Mouse (Mus musculus) C2C12 (cell line): ENCODE data around the gene Rbm4b.

Experiments used
- CTCF ChIP-seq: IDR thresholded peaks from one replicate; pipeline ENCODE4 v1.5.1; 2011; ENCODE audit not compliant: control insufficient read depth, insufficient read depth, insufficient read length
- USF1 ChIP-seq: IDR thresholded peaks from one replicate; pipeline ENCODE4 v1.6.1; 2011; ENCODE audit warnings: low read depth, mild to moderate bottlenecking, control low read depth, moderate library complexity

DNA sequence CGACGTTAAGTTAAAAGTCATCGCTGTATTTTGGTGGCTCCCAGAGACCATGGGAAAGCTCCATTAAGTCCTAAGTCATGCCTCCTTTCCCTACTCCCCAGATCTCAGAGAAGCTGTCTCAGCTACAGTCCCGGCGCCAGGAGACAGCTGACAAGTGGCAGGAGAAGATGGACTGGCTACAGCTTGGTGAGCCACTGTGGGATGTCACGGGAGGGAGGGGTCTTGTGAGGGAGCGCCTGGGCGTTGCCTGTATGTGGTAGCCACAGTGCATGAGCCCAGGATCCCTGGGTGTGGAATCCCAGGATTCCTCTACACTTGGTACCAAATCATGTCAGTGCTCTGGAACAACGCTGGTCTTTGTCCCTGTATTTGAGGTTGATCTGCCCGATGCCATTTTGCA lies 7.8 kb upstream of the Rbm4b start:
- TF ChIP-seq CTCF: no peak
- no peak for TF ChIP-seq USF1
